Mouse (Mus musculus): ENCODE data around the gene Lztr1.

Lztr1 gene

GRCm38 (mm10) chr16:17508546-17509239 is at the start of gene Lztr1:
Lztr1 (plus strand) TSS chr16:17508688.
- peak; percentile 92 for DNase-seq

- DNase-seq, result no peak
Measured at GRCm38 (mm10) chr16:17460254-17460653, 48.2 kb upstream of the Lztr1 start.

- DNase-seq, result no peak
Measured at GRCm38 (mm10) chr16:17461596-17461995, 46.9 kb upstream of the Lztr1 start.

DNA sequence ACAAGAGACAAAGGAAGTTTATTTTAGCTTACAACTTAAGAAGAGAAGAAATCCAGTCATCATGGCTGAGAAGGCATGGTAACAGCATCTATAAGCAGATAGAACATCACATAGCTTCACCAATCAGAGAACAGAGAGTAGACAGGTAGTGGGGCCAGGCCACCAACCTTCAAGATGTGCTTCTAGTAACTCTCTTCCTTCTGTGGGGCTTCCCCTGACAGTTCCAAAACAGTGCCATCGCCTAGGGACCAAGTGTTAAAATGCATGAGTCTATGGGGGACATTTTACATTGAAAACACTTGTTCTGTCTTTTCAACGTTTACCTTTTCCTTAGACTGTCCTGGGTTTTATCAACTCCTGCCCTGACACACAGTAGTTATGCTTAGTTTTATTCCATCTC is 45.3 kb upstream of the Lztr1 start:
- no peak for DNase-seq

- no peak for DNase-seq
Measured at GRCm38 (mm10) chr16:17466875-17467663, 41.4 kb upstream of the Lztr1 start.

DNA sequence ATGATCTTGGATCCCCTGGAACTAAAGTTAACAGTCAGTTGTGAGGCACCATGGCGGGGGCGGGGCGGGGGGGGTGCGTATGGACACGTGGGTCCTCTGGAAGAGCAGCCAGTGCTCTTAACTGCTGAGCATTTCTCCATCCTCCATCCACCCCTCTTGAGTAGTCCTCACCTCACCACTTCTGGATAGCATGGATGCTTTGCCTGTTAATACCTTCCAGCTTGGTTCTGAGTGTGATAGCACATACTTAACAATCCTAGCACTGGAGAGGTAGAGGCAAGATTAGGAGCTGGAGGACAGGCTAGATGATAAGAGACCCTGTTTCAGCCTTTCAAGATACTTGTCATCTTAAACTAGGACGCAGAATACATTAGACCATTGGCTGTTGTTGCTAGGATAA is 36.0 kb upstream of the Lztr1 start:
- no peak for DNase-seq

- no peak for DNase-seq
Measured at GRCm38 (mm10) chr16:17474091-17474490, 34.4 kb upstream of the Lztr1 start.

DNA sequence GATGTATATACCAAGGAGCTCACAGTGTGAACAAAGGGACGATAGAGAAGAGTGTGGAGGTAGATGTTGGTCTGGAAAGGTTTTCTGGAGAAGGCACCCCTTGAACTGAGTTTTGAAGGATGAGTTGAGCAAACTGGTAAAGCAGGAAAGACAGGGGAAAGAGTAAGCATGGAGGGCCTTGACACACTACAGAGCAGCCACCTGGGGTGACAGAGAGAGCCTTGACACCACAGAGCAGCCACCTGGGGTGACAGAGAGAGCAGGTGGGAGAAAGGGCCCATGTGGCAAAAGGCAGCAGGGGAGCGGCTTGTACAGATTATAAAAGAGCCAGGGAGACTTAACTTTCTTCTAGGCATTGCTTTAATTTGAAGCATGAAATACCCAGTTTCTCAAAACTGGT is 33.7 kb upstream of the Lztr1 start:
- no peak for DNase-seq

- no peak for DNase-seq
Measured at GRCm38 (mm10) chr16:17475326-17475725, 33.2 kb upstream of the Lztr1 start.

- DNase-seq, result no peak
Measured at GRCm38 (mm10) chr16:17478331-17478943, 30.1 kb upstream of the Lztr1 start.

GRCm38 (mm10) chr16:17481465-17481864 is 27.0 kb upstream of the Lztr1 start:
- no peak for DNase-seq

DNA sequence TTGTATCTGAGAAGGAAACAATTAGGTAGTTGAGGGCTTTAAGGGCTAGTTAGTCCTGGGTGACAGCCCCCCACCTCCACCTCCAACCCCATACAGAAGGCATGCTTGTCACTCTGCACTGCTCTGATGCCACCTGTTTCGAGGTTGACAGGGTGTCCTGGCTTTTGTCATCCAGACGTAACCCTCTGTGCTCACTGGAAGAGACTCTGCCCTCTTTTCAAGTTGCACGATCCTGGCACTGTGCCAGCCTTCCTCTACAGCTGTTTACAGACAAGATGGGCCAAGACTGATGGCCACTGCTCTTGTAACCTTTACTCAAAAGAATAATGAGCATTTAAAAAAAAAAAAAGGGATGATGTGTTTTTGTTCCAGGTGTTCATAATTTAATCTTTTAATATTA is 22.0 kb upstream of the Lztr1 start:
- DNase-seq, result no peak

DNA sequence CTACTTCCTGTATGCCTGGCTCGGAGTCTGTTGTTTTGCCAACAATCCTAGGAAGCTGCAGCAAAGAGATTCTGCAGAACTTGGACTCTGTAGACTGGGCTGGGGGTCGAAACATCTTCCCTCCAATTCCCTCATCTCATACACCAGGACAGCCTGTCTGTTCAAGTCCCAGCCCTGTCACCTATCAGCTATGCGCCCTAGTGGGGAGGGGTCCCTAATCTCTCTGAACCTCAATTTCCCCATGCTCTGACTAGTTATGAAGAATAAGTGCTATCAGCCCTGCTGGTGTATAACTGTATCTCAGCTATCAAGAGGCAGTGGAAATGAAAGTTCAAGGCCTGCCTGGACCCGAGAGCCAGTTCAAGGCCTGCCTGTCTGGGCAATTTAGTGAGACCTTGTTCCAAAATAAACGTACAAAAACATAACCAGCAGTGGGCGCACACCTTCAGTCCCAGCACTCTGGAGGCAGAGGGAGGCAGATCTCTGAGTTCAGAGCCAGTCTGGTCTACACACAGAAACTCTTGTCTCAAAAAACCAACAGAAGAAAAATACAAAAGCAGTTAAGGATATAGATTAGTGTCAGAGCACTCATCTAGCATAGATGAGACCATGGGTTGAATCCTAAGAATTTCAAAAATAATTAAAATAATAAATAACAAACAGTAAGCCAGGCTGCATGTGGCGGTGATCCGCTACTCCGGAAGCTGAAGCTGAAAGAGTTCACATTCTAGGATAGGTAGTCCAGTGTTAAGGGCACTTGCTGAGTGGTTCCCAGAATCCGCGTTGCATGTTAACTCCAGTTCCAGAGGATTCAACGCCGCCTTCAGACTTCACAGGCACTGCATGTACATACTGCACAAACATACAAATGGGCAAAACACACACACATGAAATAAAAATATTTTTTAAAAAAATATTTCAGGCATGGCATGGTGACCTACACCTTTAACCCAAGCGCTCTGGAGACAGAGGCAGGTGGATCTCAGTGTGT is 19.7 kb upstream of the Lztr1 start:
- no peak for DNase-seq

DNA sequence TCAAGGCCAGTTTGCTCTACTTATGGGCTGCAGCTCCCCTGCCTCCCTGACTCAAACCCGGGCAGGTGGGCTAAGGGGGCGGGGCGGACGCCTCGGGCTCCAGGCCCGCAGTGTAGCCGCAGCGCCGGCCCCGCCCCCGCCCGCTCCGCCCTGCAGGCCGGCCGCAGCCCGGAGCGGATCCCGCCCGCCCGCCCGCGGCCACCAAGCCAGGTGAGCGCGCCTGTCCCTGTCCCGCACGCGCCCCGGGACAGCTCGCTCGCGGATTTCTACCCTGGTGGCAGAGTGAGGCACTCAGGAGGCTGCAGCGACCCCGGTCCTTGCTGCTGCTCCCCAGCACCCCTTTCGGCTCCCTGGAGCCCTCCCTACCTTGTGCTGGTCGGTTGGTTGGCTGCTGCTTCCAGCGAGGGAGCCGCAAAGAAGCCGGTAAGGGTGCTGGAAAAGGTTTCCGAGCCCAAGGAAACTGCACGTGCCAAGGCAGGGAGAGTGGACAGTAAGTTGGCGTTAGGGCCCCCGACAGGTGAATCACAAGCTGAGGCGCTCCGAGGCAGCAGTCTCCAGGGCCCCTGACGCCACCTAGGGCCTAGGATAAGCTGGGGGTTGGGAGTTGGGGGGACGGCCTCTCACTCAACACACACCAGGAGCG is 18.9 kb upstream of the Lztr1 start, which contains the start of gene Aifm3:
TSS of gene Aifm3 (plus strand) at position 143 of the 643 bp plus-strand sequence.
- DNase-seq, result no peak

DNA sequence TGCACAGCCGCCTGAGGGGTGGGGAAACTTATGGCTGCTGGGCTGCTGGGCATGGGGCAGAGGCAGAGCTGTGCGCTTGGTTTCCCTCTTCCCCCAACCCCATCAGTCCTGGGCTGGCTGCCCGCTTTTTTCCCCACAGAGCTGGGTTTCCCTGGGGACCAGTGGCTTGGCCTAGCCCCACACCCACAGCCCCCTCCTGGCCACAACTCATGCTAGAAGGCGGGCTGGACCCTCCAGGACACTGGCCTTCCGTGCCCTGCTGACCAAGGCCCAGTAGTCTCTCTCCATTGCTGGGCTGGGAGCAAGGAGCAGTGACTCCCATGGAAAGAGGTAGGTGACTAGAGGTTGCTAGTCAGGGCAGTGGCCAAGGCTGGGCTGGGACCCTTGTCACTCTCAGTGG is 17.3 kb upstream of the Lztr1 start:
- no peak for DNase-seq

DNA sequence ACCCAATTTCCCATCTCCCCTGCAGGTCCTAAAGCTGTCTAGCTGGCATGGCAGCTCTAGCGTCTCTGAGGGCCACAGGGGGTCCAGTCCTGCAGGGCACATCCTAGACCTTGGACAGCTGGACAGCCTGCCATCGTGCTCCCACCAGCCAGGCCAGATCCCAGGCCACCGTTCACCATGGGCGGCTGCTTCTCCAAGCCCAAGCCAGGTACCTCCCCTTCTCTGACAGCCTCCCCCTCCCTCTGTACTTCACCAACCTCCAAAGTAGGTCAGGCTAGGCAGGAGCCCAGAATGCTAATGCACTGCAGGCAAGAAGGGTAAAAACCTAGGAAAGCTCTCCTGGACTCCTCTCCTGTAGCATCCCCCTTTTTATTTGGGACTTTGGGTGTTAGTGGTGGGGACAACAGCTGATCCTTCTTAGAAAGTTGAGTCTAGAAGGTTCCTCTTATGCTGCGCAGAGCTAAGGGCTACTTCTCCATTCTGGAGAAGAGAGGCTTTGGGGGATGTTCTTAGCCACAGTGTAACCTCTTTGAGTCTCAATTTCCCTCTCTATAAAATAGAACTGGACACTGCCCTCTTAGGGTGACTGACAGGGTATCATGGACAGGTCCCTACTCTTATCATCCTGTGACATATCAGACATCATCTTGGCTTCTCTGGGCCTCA is 16.5 kb upstream of the Lztr1 start:
- peak; percentile 69 for DNase-seq

DNA sequence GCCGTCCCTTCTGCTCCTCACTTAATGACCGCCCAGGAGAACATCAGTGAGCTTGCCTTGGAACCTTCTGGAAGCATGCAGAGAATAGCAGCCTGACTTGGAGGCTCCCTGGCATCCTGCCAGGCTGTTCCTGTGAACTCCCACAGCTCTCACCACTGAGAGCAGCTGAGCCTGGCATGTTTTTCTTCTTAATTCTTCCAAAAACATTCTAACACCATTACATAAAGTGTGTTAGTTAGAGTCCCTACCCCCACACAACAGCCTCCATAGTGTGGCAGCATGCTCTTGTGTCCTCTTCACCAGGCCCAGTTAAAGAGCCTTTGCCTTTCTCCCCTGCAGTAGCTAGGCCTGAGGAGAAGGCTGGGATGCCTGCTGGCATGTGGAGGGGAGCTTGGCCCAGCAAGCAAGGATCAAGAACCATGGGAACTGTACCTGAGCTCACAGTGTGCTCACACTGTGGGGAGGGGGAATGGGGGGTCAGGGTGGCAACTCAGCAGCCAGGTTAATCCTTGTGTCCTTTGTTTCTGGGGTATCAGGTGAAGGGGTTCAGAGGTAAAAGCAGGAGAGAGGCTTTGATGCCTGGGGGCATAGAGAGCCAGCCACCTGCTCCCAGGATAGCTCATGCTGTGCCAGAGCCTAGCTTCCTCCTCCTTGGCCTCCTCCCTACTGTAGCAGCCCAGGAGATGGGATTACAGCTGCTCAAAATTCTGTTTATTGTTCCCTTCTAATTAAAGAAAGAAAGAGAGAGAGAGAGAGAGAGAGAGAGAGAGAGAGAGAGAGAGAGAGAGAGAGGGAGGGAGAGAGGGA is 11.8 kb upstream of the Lztr1 start:
- peak; percentile 92 for DNase-seq

GRCm38 (mm10) chr16:17499249-17499883 is 9.1 kb upstream of the Lztr1 start:
- no peak for DNase-seq

DNA sequence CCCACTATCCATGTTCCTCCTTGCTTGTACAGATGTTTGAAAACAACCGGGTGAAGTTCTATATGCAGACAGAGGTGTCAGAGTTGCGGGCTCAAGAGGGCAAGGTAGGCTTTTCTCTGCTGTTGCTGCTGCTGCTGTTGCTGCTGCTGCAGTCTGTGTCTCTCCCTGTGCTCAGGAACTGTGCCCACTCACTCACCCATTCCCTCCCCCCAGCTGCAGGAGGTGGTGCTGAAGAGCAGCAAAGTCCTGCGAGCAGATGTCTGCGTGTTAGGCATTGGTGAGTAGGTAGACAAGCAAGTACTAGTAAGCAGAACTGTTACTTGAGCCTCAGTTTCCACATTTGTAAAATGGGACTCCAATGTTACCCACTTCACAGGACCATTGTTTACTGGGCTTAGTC is 5.8 kb upstream of the Lztr1 start:
- peak; percentile 63 for DNase-seq

DNA sequence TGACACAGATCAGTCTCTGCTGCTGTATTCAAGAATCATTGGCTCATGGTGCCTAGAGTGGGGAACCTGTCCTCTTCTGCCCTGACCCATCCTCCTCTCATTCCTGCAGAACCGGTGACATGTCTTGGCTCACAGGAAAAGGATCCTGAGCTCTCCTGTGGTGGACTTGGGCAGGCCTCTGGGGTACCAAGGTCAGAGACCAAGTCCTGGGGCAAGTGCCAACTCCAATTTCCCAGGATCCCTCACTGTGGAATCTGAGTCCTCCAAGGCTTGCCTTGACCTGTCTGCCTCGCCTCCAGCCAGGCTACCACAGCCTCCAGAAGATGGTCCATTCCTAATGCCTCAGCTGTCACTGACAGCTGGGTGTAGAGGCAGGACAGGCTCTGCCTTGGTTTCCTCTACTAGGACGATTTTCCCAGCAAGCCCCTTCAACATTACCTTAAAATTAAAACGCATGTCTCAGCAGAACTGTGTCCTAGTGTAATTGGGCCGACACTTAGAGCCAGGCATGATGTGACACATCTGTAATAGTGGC is 1.4 kb upstream of the Lztr1 start:
- no peak for DNase-seq
